Mouse (Mus musculus) lung, postnatal 0 days (tissue): ENCODE data around the gene Sphk1.

Source experiments
- CTCF ChIP-seq: IDR thresholded peaks from 2 replicates; pipeline ENCODE4 v1.5.1; 2016; ENCODE audit warnings: antibody characterized with exemption, mild to moderate bottlenecking
- EP300 ChIP-seq: IDR thresholded peaks from 2 replicates; pipeline ENCODE4 v1.6.1; 2016; ENCODE audit warnings: antibody characterized with exemption, mild to moderate bottlenecking, control low read depth

DNA sequence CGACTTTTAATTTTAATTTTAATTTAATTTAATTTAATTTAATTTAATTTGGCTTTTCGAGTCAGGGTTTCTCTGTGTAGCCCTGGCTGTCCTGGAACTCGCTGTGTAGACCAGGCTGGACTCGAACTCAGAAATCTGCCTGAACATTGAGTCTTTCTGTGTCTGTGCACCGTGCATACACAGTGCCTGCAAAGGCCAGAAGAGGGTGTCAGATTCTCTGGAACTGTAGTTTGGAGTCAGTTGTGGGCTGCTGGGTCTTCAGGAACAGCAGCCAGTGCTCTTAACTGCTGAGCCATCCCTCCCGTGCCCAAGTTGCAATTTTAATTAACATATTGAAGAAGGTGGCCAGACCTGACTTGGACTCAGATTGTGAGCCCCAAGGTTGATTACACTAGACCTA is 39.4 kb upstream of the Sphk1 start:
- TF ChIP-seq CTCF: no peak
- no peak for TF ChIP-seq EP300
